Mouse (Mus musculus) limb, embryonic 13.5 days (tissue): Measurements from ENCODE around the gene Prdx2. TPM values are rescaled to one million over a fixed set of nuclear protein-coding genes. Genes with fewer than 3 reads are reported as not detected.
A peak's percentile ranks its signal among the peaks of the same experiment; 100 is the strongest.

Source experiments
- ATAC-seq: fragments of 200-750 bp; cut with Nextera tagmentation; 2 replicates; pipeline ENCODE4 v1.8.0; 2017; ENCODE audit warnings: low read depth, moderate number of reproducible peaks, moderate TSS enrichment; ENCODE audit not compliant: low FRiP score
- H3K27ac ChIP-seq: fragments of 300-500 bp; sonication (generic); 2 replicates; pipeline ENCODE4 v1.5.1; 2015; ENCODE audit warnings: inconsistent platforms, mild to moderate bottlenecking, moderate library complexity
- H3K27me3 ChIP-seq: fragments of 300-500 bp; sonication (generic); 2 replicates; pipeline ENCODE4 v1.6.1; 2015; ENCODE audit warnings: mild to moderate bottlenecking, inconsistent platforms
- H3K36me3 ChIP-seq: fragments of 300-500 bp; sonication (generic); 2 replicates; pipeline ENCODE4 v1.6.1; 2015; ENCODE audit warnings: inconsistent platforms, mild to moderate bottlenecking, moderate library complexity
- H3K4me1 ChIP-seq: fragments of 300-500 bp; sonication (generic); 2 replicates; pipeline ENCODE4 v1.6.1; 2015; ENCODE audit warnings: inconsistent platforms
- H3K4me2 ChIP-seq: fragments of 300-500 bp; sonication (generic); replicated peaks from 2 replicates; pipeline ENCODE4 v1.6.1; 2015; ENCODE audit warnings: inconsistent platforms, mild to moderate bottlenecking, moderate library complexity
- H3K4me3 ChIP-seq: fragments of 300-500 bp; sonication (generic); 2 replicates; pipeline ENCODE4 v1.5.1; 2015; ENCODE audit warnings: moderate library complexity, mild to moderate bottlenecking, inconsistent platforms
- H3K9ac ChIP-seq: fragments of 300-500 bp; sonication (generic); 2 replicates; pipeline ENCODE4 v1.6.1; 2015; ENCODE audit warnings: mild to moderate bottlenecking, inconsistent platforms
- H3K9me3 ChIP-seq: fragments of 300-500 bp; sonication (generic); 2 replicates; pipeline ENCODE4 v1.6.1; 2016; ENCODE audit warnings: inconsistent platforms
- WGBS: fragments of 180-500 bp; shearing (Covaris S2); methylation state at CpG from one replicate; pipeline ENCODE4 v1.1.7; 2015; 5-methylcytosine and 5-hydroxymethylcytosine counted together
- polyA plus RNA-seq: library from polyadenylated mRNA; unstranded; fragments of >200 nt; fragmentation: Nextera tagmentation; extraction: Ambion mirVana; gene quantifications from 2 replicates; pipeline ENCODE4 v1.2.1, GENCODE M21; 2015

The Prdx2 gene
- polyA plus RNA-seq: 961 and 978 TPM in 2 replicates

DNA sequence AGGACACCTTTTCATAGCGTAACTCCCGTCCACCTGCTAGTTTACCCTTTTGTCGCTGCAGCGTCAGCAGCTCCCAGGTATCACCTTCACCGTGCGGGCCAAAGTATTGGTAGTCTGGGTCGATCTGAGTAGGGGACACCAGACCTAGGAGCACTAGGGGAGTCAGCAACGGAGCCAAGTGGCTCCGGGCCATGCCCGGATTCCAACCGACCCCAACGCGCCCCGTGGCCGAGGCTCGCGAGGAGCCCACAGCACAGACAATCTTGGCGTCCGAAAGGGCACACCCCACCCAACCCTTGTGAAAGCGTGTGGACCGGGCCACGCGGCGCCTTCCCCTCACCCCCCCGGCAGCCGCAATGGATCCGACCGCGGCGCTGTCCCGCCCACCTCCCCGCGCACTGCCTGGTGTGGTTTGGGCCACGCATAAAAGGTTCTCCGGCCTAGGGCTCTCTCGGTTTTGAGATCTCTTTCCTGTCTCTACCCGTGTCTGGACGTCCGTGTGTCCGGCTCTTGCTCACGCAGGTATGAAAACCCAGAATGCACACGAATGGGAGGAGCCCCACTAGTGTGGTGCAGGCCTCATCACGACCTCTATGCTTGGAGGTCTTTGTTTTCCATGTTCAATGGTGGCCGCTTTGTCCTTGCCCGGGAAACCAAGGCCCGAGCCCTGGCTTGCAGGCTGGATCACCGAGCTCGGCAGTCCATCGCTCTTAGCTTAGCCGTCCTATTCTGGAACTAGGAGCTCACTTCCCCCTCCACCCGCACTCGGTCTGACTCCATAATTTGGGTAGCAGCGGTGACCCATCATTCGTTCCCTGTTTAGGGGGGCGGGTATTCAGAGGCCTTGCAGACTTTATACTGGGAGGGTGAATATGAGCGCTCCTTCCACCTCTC, at the start of gene Prdx2, which contains the start of the genes Gm49661 and Rnaseh2a:
Prdx2 (plus strand) TSS at position 347 of the 894 bp plus-strand sequence.
Gm49661 (minus strand) TSS at position 193 of the 894 bp plus-strand sequence.
Rnaseh2a (minus strand) TSS at position 527 of the 894 bp plus-strand sequence.
- ATAC-seq: peak; percentile 75
- peak within 1 kb of the TSS; percentile 93 for H3K9ac ChIP-seq
- H3K4me2 ChIP-seq: peak within 1 kb of the TSS; percentile 94
- peaks cover 39% of the 10 kb centered on the region for H3K4me1 ChIP-seq
- under 1% methylated on average over 56 of the region's 56 CpGs for WGBS
- peak within 1 kb of the TSS; percentile 80 for H3K4me3 ChIP-seq
- no peaks in the 10 kb centered on the region for H3K27me3 ChIP-seq
- no peaks in the 10 kb centered on the region for H3K9me3 ChIP-seq
- H3K36me3 ChIP-seq: peaks cover 35% of the 10 kb centered on the region
- peak within 1 kb of the TSS; percentile 87 for H3K27ac ChIP-seq

DNA sequence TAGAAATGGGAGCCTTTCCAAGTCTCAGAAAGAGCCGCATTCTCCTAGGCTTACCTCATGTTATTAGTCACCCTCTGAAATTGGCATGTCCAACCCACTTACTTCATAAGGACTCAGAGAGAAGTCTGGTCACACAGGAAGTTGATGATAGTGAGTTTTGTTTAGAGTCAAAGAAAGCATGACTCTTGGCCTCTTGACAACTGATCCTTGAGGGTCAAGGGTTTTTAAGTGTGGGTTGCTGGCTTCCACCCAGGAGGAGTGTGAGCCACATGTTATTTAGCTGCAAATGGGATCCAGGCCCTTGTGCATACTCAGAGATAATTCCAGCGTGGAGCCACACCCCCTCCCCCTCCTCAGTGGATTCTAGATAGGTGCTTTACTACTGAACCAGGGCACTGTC, 47.8 kb upstream of the Prdx2 start:
- no peak overlapping the region for H3K27ac ChIP-seq
- no peaks in the 10 kb centered on the region for H3K36me3 ChIP-seq
- H3K4me1 ChIP-seq: no peaks in the 10 kb centered on the region
- no peak for ATAC-seq
- H3K9ac ChIP-seq: no peak overlapping the region
- no peaks in the 10 kb centered on the region for H3K9me3 ChIP-seq
- no peak overlapping the region for H3K4me2 ChIP-seq
- no peak overlapping the region for H3K4me3 ChIP-seq
- H3K27me3 ChIP-seq: peaks cover 55% of the 10 kb centered on the region
- 73% methylated on average over 2 of the region's 2 CpGs for WGBS

DNA sequence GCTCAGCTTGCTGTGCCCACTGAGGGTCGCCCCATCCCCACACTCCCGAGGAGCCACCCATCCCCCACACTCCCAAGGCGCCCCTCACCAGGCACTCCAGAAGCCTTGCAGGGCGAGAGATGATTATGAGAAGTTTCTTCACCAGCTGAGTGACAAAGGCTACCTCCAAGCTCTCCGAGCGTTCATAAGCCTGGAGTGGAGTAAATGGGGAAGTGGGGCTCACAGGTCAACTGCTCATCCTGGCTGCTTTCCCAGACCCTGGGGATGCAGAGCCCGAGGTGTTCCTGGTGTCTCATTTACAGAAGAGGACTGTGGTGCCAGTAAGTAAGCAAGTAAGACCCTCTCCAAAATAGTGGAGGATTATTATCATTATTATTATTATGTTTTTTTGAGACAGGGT, 43.8 kb upstream of the Prdx2 start:
- Histone ChIP-seq H3K36me3 (no peaks in the 10 kb centered on the region), H3K4me2 (no peak overlapping the region), H3K27ac (no peak overlapping the region), H3K4me3 (no peak overlapping the region), H3K9ac (no peak overlapping the region), H3K4me1 (peaks cover 8% of the 10 kb centered on the region; the same call in 1 of the 2 replicates), H3K27me3 (peaks cover 49% of the 10 kb centered on the region), H3K9me3 (no peaks in the 10 kb centered on the region)
- WGBS: 65% methylated on average over 7 of the region's 7 CpGs
- ATAC-seq: no peak

DNA sequence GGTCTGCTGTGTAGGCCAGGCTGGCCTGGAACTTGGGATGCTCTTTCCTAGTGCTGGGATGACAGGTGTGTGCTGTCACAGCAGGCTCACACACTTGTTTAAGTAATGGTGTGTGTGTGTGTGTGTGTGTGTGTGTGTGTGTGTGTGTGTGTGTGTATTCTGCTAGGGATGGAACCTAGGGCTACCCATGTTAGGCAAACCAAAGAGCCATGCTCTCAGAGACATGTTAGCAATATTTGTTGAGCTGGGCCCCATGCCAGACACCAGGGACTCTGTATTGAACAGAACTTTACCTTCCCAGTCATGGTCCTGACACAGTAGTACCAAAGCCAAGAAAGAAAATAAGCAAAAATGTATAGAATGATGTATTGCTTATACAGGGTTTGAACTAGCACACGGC, 41.9 kb upstream of the Prdx2 start:
- H3K27me3 ChIP-seq: peaks cover 63% of the 10 kb centered on the region
- ATAC-seq: no peak
- 78% methylated on average over 1 of the region's 1 CpGs for WGBS

DNA sequence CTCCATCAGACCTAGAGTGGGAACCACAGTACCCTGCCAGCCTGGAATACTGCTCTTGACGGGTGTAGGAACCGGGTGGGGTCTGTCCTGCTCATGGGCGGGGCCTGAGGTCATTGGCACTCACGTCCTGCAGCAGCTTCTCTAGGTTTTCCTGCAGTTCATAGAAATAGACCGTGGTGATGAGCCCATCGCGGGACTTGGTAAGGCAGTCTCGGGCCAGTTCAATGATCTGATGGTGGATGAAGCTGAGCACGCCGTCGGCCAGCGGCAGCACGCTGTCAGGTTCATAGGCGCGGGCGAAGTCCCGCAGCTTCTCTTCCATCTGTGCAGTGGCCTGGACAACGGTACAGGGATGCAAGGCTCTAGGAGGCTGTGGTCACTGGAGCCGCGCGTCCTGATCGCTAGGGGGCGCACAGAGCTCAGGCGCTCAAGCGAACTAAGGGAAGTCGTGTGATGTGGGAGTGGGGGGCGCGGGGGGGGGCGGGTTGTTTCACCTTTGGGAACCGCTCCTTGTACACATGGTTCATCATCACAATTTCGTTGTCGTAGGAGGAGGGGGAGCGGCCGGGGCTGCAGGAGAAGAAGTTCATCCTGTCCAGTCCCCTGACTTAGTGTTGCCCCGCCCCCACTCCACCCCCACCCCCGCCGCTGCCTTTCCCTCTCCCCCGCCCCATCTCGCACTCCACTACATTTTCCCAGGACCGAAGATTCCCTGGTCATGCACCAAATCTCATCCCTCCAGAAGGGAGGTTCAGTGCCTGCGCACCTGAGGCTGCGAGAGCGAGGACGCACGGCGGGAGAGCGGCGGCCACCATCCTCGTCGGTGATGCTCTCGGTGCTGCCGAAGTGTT, 40.7 kb upstream of the Prdx2 start:
- ATAC-seq: peak; percentile 88
- Histone ChIP-seq H3K27ac (no peak overlapping the region), H3K27me3 (peaks cover 67% of the 10 kb centered on the region), H3K9me3 (no peaks in the 10 kb centered on the region), H3K4me3 (peak overlapping the region; percentile 43), H3K9ac (peak overlapping the region; percentile 43), H3K4me2 (peak overlapping the region; percentile 74), H3K36me3 (no peaks in the 10 kb centered on the region), H3K4me1 (peaks cover 8% of the 10 kb centered on the region; the same call in 1 of the 2 replicates)
- 2% methylated on average over 47 of the region's 52 CpGs for WGBS

More for the DNA sequence above, 41.9 kb upstream of the Prdx2 start:
- Histone ChIP-seq H3K36me3 (no peaks in the 10 kb centered on the region), H3K27ac (no peak overlapping the region), H3K9me3 (no peaks in the 10 kb centered on the region), H3K4me1 (peaks cover 8% of the 10 kb centered on the region; the same call in 1 of the 2 replicates), H3K9ac (no peak overlapping the region), H3K4me2 (no peak overlapping the region), H3K4me3 (no peak overlapping the region)

DNA sequence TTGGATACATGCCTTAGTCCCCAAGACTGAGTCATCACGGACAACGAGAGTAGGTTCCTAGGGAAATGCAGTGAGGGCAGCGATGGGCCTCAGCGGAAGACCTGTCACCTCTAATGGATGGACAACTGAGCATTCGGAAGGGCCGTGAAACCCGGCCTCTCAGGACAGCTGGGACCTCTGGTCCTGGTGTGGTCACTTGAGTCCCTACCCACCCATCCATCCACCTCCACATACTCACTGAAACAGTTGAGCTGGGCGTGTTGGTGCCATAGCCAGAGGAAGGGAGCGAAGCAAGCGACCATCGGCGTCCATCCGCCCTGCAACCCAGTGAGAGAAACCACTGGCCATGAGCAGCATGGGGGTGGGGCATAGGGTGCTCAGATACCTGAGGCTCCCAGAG, 38.8 kb upstream of the Prdx2 start:
- Histone ChIP-seq H3K4me3 (no peak overlapping the region), H3K36me3 (no peaks in the 10 kb centered on the region), H3K27me3 (peaks cover 74% of the 10 kb centered on the region), H3K9ac (no peak overlapping the region), H3K27ac (no peak overlapping the region), H3K9me3 (no peaks in the 10 kb centered on the region), H3K4me1 (peaks cover 20% of the 10 kb centered on the region), H3K4me2 (no peak overlapping the region)
- no peak for ATAC-seq
- 84% methylated on average over 13 of the region's 13 CpGs for WGBS

DNA sequence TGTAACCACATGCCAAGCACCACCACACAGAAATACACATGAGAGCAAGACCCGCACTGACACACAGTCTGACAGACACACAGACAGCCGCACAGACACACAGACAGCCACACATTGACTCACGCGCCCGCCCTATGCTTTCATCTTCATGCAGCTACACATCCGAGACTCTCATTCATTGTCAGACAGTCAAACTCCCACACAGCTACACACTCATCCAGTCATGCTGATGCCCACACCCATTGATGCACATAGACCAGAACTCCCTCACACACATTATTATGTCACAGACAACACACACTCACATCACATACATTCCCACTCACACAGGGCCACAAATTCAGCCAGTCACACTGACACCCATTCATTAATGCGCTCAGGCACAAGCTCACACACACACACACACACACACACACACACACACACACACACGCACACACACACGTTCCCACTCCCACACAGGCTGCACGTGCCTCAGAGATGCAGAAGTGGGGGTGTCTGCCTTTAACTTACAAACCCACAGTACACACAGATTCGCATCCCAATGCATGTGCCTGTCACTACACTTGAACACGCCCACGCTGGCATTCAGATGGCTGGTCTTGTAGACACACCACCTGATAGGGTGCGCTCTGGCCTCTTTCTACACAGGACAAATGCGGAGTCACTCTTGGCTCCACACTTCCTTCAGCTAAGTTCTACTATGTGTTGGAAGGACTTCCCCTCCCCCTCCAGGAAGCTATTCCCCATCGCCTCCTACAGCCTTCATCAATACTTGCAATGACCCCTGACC, 35.4 kb upstream of the Prdx2 start:
- Histone ChIP-seq H3K4me1 (peaks cover 25% of the 10 kb centered on the region), H3K27me3 (peaks cover 94% of the 10 kb centered on the region), H3K9me3 (no peaks in the 10 kb centered on the region), H3K9ac (no peak overlapping the region), H3K27ac (no peak overlapping the region), H3K4me3 (no peak overlapping the region), H3K4me2 (no peak overlapping the region), H3K36me3 (no peaks in the 10 kb centered on the region)
- no peak for ATAC-seq
- 80% methylated on average over 16 of the region's 16 CpGs for WGBS

DNA sequence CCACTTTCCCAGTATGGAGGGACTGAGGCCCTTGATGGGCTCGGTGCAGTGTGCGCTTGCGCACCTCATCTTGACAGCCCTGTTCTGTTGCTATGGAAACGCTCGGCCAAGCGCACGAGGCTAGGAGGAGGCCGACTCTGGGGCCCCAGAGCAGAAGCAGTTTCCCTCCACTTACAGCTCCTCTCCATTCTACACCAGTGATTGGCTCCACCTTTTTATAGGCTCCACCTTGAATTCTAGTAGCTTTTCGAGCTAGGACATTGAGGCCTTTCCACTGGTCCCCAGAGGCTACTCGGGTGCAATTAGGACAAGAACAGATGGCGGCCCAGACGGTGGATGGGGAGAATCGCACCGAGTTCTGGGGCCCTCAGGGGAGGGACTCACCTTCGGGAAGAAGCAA, 34.5 kb upstream of the Prdx2 start:
- 2% methylated on average over 15 of the region's 15 CpGs for WGBS
- peak; percentile 62; the same call in 1 of the 2 replicates for ATAC-seq
- Histone ChIP-seq H3K4me3 (peak overlapping the region; percentile 7; the same call in 1 of the 2 replicates), H3K9ac (no peak overlapping the region), H3K9me3 (no peaks in the 10 kb centered on the region), H3K36me3 (no peaks in the 10 kb centered on the region), H3K4me2 (peak overlapping the region; percentile 36), H3K27ac (no peak overlapping the region), H3K27me3 (peaks cover 93% of the 10 kb centered on the region), H3K4me1 (peaks cover 21% of the 10 kb centered on the region)

DNA sequence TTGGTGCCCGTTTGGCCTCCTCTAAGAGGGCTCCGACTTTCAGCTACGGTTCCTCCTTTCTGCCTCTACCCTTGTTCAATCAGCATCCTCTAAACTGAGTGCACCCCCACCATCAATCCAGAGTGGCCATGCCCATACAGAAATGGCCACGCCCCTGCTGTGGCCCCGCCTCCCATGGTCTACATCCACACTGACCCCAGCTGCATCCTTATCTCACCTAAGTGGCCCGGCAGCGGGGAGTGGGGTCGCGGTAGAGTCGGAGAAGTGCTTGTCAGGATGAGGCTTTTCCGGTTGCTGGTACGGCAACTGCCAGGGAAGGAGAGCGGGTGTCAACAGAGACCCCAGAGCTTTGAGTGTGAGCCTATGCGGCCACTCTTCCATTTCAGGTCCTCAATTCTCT, 33.9 kb upstream of the Prdx2 start:
- H3K27me3 ChIP-seq: peaks cover 91% of the 10 kb centered on the region
- no peak for ATAC-seq
- peak overlapping the region; percentile 7; the same call in 1 of the 2 replicates for H3K4me3 ChIP-seq
- H3K4me2 ChIP-seq: peak overlapping the region; percentile 36; the same call in 1 of the 2 replicates
- no peaks in the 10 kb centered on the region for H3K36me3 ChIP-seq
- no peak overlapping the region for H3K9ac ChIP-seq
- no peaks in the 10 kb centered on the region for H3K9me3 ChIP-seq
- H3K27ac ChIP-seq: no peak overlapping the region
- 4% methylated on average over 14 of the region's 14 CpGs for WGBS
- H3K4me1 ChIP-seq: peaks cover 21% of the 10 kb centered on the region

DNA sequence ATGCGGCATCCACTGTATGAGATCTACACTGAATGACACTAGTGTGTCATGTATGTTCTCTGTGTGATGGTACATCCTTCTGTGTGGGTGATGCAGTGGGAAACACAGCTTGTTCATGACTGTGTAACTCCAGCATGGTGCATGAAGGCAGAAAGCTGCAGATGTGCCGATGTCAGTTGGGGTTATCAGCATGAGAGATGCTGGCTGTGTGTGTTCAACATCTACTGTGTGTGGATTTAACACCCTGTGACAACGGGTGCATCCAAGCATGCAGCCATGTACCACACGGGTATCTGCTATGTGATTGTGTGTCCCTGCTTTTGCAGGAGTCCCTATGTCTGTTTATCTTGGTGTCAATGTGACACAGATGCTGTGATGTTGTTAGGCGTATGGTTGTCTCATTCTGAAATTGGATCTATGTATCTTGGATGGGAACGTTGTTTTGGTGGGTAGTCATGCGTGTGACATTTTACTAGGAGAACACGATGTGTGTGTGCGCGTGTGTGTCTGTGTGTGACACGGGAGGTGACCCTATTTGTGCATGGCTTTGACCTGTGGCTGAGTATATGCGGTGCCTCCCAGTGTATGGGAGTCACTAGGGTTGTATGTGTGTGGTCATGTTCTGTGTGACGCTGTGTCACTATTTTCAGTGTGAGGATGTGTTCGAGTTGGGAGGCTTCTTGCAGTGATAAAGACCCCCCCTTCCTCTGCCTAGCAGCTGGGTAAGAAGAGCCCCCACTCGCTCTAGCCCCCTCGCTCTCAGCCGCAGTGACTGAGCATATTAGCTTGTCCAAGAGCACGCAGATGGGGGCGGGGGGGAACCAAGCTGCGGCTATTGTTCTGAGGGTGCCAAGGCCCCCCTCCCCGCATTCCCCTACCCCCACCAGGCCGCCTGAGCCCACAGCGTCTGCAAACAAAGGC, 33.1 kb upstream of the Prdx2 start:
- 26% methylated on average over 23 of the region's 23 CpGs for WGBS
- ATAC-seq: no peak
- peaks cover 21% of the 10 kb centered on the region for H3K4me1 ChIP-seq
- H3K27ac ChIP-seq: no peak overlapping the region
- H3K9ac ChIP-seq: peak overlapping the region; percentile 48; the same call in 1 of the 2 replicates
- peak overlapping the region; percentile 46 for H3K4me3 ChIP-seq
- peaks cover 91% of the 10 kb centered on the region for H3K27me3 ChIP-seq
- peak overlapping the region; percentile 80 for H3K4me2 ChIP-seq
- no peaks in the 10 kb centered on the region for H3K36me3 ChIP-seq
- no peaks in the 10 kb centered on the region for H3K9me3 ChIP-seq
